Mouse (Mus musculus) erythroblast, embryonic 14.5 days (primary cell): ENCODE data around the gene Rrbp1.

Experiments used
- GATA1 ChIP-seq: IDR thresholded peaks from 2 replicates; pipeline ENCODE4 v1.6.1; 2012; ENCODE audit warnings: low read length, inconsistent platforms, mixed read lengths
- TAL1 ChIP-seq: IDR thresholded peaks from 3 replicates; pipeline ENCODE4 v1.6.1; 2012; ENCODE audit warnings: low read length, inconsistent platforms, mixed read lengths

DNA sequence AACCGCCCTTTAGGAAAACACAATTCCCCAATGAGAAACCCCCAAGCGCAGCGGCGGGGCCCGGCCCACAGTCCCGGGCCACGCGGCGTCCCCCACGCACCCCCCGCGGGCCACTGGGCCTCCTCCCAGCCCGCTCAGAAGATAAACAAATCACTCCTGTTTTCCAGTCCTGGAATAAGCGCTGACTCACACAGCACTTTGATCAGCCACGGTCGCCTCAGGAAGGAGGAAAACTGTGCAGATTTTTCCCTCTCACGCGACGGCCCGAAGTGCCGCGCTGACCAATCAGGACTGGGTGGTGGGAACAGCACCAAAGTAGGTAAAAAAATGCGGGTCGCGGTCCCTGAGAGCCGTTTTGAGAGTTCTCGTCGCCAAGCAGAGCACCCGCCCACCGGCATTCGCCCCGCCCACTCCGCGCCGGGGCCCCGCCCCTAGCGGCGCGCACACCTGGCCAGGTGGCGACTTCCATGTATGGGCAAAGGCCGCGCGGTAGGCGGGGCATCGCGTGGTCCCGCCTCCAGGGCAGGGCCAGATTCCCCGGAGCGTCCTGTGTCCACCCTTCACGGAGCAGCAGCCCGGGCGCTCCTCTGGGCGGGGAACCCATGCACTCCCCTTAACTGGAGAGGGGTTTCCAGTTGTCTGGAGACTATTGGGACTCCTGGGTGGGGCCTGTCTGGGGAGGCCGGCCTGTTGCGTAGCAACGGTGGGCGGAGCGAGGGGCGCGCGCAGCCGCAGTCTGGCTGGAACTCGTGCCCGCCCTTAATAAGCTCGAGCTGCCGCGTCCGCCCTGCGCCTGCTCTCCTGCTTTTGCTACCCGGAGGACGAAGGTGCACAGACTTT lies 96.1 kb downstream of the Rrbp1 start, which contains the start of gene Dstn:
- no peak for TF ChIP-seq GATA1
- no peak for TF ChIP-seq TAL1
